Mouse (Mus musculus) liver, postnatal 0 days (tissue): Measurements from ENCODE around the gene Fam240b. TPM values are rescaled to one million over a fixed set of nuclear protein-coding genes. Genes with fewer than 3 reads are reported as not detected.
A peak's percentile ranks its signal among the peaks of the same experiment; 100 is the strongest.
"Not testable (repeated sequence)": the region's sequence is repeated elsewhere in the genome, so short reads cannot be mapped to it uniquely, and the experiment has no call there.

ENCODE experiments used
- ATAC-seq: fragments of 200-750 bp; cut with Nextera tagmentation; 2 replicates; pipeline ENCODE4 v1.8.0; 2017; ENCODE audit warnings: mild to moderate bottlenecking, moderate library complexity
- DNase-seq: peaks from one replicate; pipeline ENCODE4 v3.0.0-alpha.2; 2016
- H3K27ac ChIP-seq: fragments of 300-500 bp; sonication (generic); 2 replicates; pipeline ENCODE4 v1.5.1; 2014; ENCODE audit warnings: antibody characterized with exemption, moderate library complexity, mild to moderate bottlenecking, low read depth
- H3K27me3 ChIP-seq: fragments of 300-500 bp; sonication (generic); 2 replicates; pipeline ENCODE4 v1.6.1; 2014; ENCODE audit warnings: low read length, control low read depth, mixed read lengths; ENCODE audit not compliant: insufficient read depth
- H3K36me3 ChIP-seq: fragments of 300-500 bp; sonication (generic); replicated peaks from 2 replicates; pipeline ENCODE4 v1.6.1; 2014; ENCODE audit warnings: mild to moderate bottlenecking, control low read depth, low read length, moderate library complexity, mixed read lengths; ENCODE audit not compliant: insufficient read depth
- H3K4me1 ChIP-seq: fragments of 300-500 bp; sonication (generic); 2 replicates; pipeline ENCODE4 v1.6.1; 2014; ENCODE audit warnings: antibody characterized with exemption, mild to moderate bottlenecking, control low read depth; ENCODE audit not compliant: insufficient read depth
- H3K4me2 ChIP-seq: fragments of 300-500 bp; sonication (generic); 2 replicates; pipeline ENCODE4 v1.6.1; 2014; ENCODE audit warnings: low read depth, mild to moderate bottlenecking, low read length, moderate library complexity, mixed read lengths
- H3K4me3 ChIP-seq: fragments of 300-500 bp; sonication (generic); 2 replicates; pipeline ENCODE4 v1.5.1; 2014; ENCODE audit warnings: low read depth, low read length
- H3K9ac ChIP-seq: fragments of 300-500 bp; sonication (generic); replicated peaks from 2 replicates; pipeline ENCODE4 v1.6.1; 2014; ENCODE audit warnings: mild to moderate bottlenecking, moderate library complexity
- H3K9me3 ChIP-seq: fragments of 300-500 bp; sonication (generic); 2 replicates; pipeline ENCODE4 v1.6.1; 2016; ENCODE audit warnings: mild to moderate bottlenecking, control low read depth, low read length, mixed read lengths
- CTCF ChIP-seq: sonication (generic); IDR thresholded peaks from 2 replicates; pipeline ENCODE4 v1.5.1; 2016; ENCODE audit warnings: antibody characterized with exemption, low read depth
- EP300 ChIP-seq: IDR thresholded peaks from 2 replicates; pipeline ENCODE4 v1.6.1; 2016; ENCODE audit warnings: antibody characterized with exemption, low read depth, mild to moderate bottlenecking
- WGBS: fragments of 180-500 bp; shearing (Covaris S2); extraction: QIAGEN DNeasy Blood & Tissue Kit; methylation state at CpG from one replicate; pipeline ENCODE4 v1.1.7; 2014; ENCODE audit not compliant: insufficient replicate concordance; 5-methylcytosine and 5-hydroxymethylcytosine counted together
- polyA plus RNA-seq: library from polyadenylated mRNA; unstranded; fragments of >200 nt; fragmentation: Nextera tagmentation; extraction: Ambion mirVana; gene quantifications from 2 replicates; pipeline ENCODE4 v1.2.1, GENCODE M21; 2015

Gene Fam240b
- polyA plus RNA-seq, 1 experiment from 2014 or later = not detected

- Histone ChIP-seq H3K4me1 (no peaks in the 10 kb centered on the region), H3K27ac (no peak overlapping the region), H3K4me3 (no peak overlapping the region), H3K4me2 (no peak overlapping the region), H3K27me3 (no peaks in the 10 kb centered on the region), H3K9ac (no peak overlapping the region), H3K9me3 (peaks cover 2% of the 10 kb centered on the region; the same call in 1 of the 2 replicates), H3K36me3 (no peaks in the 10 kb centered on the region)
- no peak for TF ChIP-seq CTCF
- no peak for TF ChIP-seq EP300
- no peak for ATAC-seq
- no peak for DNase-seq
- WGBS = 86% methylated on average over 14 of the region's 14 CpGs
Observed at GRCm38 (mm10) chr13:64458181-64458580, 39.4 kb downstream of the Fam240b start.

- not testable (repeated sequence) for H3K4me3 ChIP-seq, H3K36me3 ChIP-seq, H3K4me1 ChIP-seq, H3K9me3 ChIP-seq, H3K27me3 ChIP-seq, H3K27ac ChIP-seq, H3K4me2 ChIP-seq, H3K9ac ChIP-seq, DNase-seq
- ATAC-seq = peak; percentile 77
- 71% methylated on average over 19 of the region's 19 CpGs for WGBS
- TF ChIP-seq EP300 = peak; percentile 52; the same call in 1 of the 2 replicates
Observed at GRCm38 (mm10) chr13:64457225-64457978, 40.2 kb downstream of the Fam240b start.

GRCm38 (mm10) chr13:64450001-64450794 lies 47.4 kb downstream of the Fam240b start:
- TF ChIP-seq EP300 = peak; percentile 90
- TF ChIP-seq CTCF = no peak
- H3K4me2 ChIP-seq = no peak overlapping the region
- DNase-seq (no peak), ATAC-seq (peak; percentile 38; the same call in 1 of the 2 replicates)
- H3K9ac ChIP-seq = no peak overlapping the region
- H3K27ac ChIP-seq = no peak overlapping the region
- H3K9me3 ChIP-seq = no peaks in the 10 kb centered on the region
- H3K36me3 ChIP-seq = no peaks in the 10 kb centered on the region
- WGBS = 55% methylated on average over 7 of the region's 7 CpGs
- no peak overlapping the region for H3K4me3 ChIP-seq
- no peaks in the 10 kb centered on the region for H3K27me3 ChIP-seq
- no peaks in the 10 kb centered on the region for H3K4me1 ChIP-seq

- H3K36me3 ChIP-seq = no peaks in the 10 kb centered on the region
Observed at GRCm38 (mm10) chr13:64448729-64449128, 48.9 kb downstream of the Fam240b start.

GRCm38 (mm10) chr13:64447947-64448346 lies 49.6 kb downstream of the Fam240b start:
- H3K9ac ChIP-seq = no peak overlapping the region
- no peak overlapping the region for H3K4me2 ChIP-seq
- no peak for DNase-seq
- H3K27ac ChIP-seq = no peak overlapping the region
- H3K4me3 ChIP-seq = no peak overlapping the region
- no peak for TF ChIP-seq EP300
- TF ChIP-seq CTCF = peak; percentile 84
- peak; percentile 49 for ATAC-seq
- H3K9me3 ChIP-seq = no peaks in the 10 kb centered on the region
- H3K27me3 ChIP-seq = no peaks in the 10 kb centered on the region
- 0% methylated on average over 1 of the region's 1 CpGs for WGBS
- no peaks in the 10 kb centered on the region for H3K4me1 ChIP-seq
- H3K36me3 ChIP-seq = no peaks in the 10 kb centered on the region

More at GRCm38 (mm10) chr13:64448729-64449128, 48.9 kb downstream of the Fam240b start:
- WGBS = 68% methylated on average over 5 of the region's 5 CpGs
- DNase-seq (no peak), ATAC-seq (no peak)
- no peaks in the 10 kb centered on the region for H3K9me3 ChIP-seq
- no peak overlapping the region for H3K27ac ChIP-seq
- no peaks in the 10 kb centered on the region for H3K27me3 ChIP-seq
- TF ChIP-seq EP300 (no peak), CTCF (no peak)
- no peak overlapping the region for H3K9ac ChIP-seq
- H3K4me1 ChIP-seq = no peaks in the 10 kb centered on the region
- H3K4me3 ChIP-seq = no peak overlapping the region
- no peak overlapping the region for H3K4me2 ChIP-seq

GRCm38 (mm10) chr13:64445254-64445920 lies 52.2 kb downstream of the Fam240b start:
- H3K27me3 ChIP-seq = no peaks in the 10 kb centered on the region
- H3K36me3 ChIP-seq = 0 out of 2 replicates have a peak, but pooled peaks cover under 1% of the 10 kb centered on the region
- no peaks in the 10 kb centered on the region for H3K9me3 ChIP-seq
- 54% methylated on average over 9 of the region's 9 CpGs for WGBS
- H3K4me3 ChIP-seq = no peak overlapping the region
- no peak overlapping the region for H3K27ac ChIP-seq
- no peak overlapping the region for H3K9ac ChIP-seq
- ATAC-seq = no peak
- H3K4me1 ChIP-seq = no peaks in the 10 kb centered on the region
- no peak overlapping the region for H3K4me2 ChIP-seq
- TF ChIP-seq EP300 (no peak), CTCF (no peak)
- DNase-seq = no peak
